In the genomic region with DNA sequence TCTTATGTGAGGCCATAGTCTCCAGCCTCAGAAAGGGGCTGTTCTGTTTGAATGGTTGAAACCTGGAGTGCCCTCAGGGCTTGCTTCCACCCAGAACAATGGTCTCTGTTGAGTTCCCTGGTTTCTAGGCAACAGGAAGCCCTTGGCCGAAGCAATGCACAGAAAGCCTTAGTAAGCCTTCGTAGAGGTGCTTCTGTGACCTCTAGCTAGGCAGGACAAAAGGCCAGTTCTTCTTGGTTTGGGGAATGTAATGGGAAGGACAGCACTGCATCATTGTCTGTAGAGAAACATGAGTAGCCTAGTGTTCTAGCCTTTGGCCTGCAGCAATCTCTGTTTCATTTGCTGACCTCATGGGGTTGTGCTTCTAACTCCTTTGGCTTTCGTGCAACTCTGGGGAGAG, we compare ENCODE assay signal across 15 mouse cellular contexts.
DNase-seq lines count a peak whose midpoint lies in the region; ATAC-seq lines count a peak whose summit lies in the region.
"Had no signal": no experiment of that assay in that cellular context is flagged by ENCODE, and none has a peak within 500 bp of the region (broad histone marks: within the 10 kb centered on the region; RNA-seq: fewer than 3 reads in every experiment).

No protein-coding gene starts in this region.

- H3K4me2 ChIP-seq in midbrain, embryonic 16.5 days (ENCODE audit: low read length), result no peak overlapping the region
- no peak overlapping the region for H3K4me2 ChIP-seq in neural tube, embryonic 14.5 days (ENCODE audit: low read depth, low read length)
- H3K4me2 ChIP-seq: hindbrain, embryonic 15.5 days; kidney, embryonic 15.5 days; midbrain, embryonic 13.5 days had no signal

- peak; percentile 27 for DNase-seq in cerebellum, adult 9-11 months
- no peak for DNase-seq in cerebellum, postnatal 10 days
- peak; percentile 28 for DNase-seq in midbrain, embryonic 10.5 days (ENCODE audit: low spot score)
- DNase-seq in embryo, embryonic 11 days, result peak; percentile 49
- no peak for DNase-seq in right cerebral cortex, postnatal 25 days
- DNase-seq: lung, adult 2 months; thymus, postnatal 25 days had no signal

- no peak overlapping the region for H3K9ac ChIP-seq in midbrain, embryonic 16.5 days (ENCODE audit: low read depth, low read length)
- H3K9ac ChIP-seq in neural tube, embryonic 14.5 days (replicated peaks; ENCODE audit: low read depth, low read length), result no peak overlapping the region
- H3K9ac ChIP-seq: hindbrain, embryonic 15.5 days; kidney, embryonic 15.5 days; midbrain, embryonic 13.5 days had no signal

- ATAC-seq in midbrain, embryonic 16.5 days, result no peak
- ATAC-seq in neural tube, embryonic 14.5 days (ENCODE audit: low read depth), result peak; percentile 41; the same call in 1 of the 2 replicates
- no peak for ATAC-seq in activated CD4-positive, CD25-positive, alpha-beta regulatory T cell, adult 4 months
- ATAC-seq: forebrain, embryonic 14.5 days; midbrain, embryonic 13.5 days had no signal

- H3K27ac ChIP-seq in midbrain, embryonic 10.5 days (replicated peaks), result no peak overlapping the region
- H3K27ac ChIP-seq in midbrain, embryonic 16.5 days (ENCODE audit: low read length), result no peak overlapping the region
- H3K27ac ChIP-seq in neural tube, embryonic 14.5 days (ENCODE audit: low read depth, low read length), result no peak overlapping the region
- H3K27ac ChIP-seq: hindbrain, embryonic 15.5 days; kidney, embryonic 15.5 days; limb, embryonic 10.5 days; midbrain, embryonic 13.5 days had no signal

- H3K4me3 ChIP-seq in midbrain, embryonic 10.5 days, result no peak overlapping the region
- no peak overlapping the region for H3K4me3 ChIP-seq in midbrain, embryonic 16.5 days (ENCODE audit: low read depth, low read length)
- no peak overlapping the region for H3K4me3 ChIP-seq in neural tube, embryonic 14.5 days (ENCODE audit: low read depth, low read length)
- H3K4me3 ChIP-seq: hindbrain, embryonic 15.5 days; kidney, embryonic 15.5 days; limb, embryonic 10.5 days; midbrain, embryonic 13.5 days had no signal

- H3K4me1 ChIP-seq in midbrain, embryonic 10.5 days, result peaks cover 11% of the 10 kb centered on the region
- H3K4me1 ChIP-seq in midbrain, embryonic 16.5 days (ENCODE audit: control insufficient read depth, insufficient read depth, low read length), result no peaks in the 10 kb centered on the region
- H3K4me1 ChIP-seq in neural tube, embryonic 14.5 days (ENCODE audit: control insufficient read depth, insufficient read depth, low read length), result no peaks in the 10 kb centered on the region
- H3K4me1 ChIP-seq: hindbrain, embryonic 15.5 days; kidney, embryonic 15.5 days; midbrain, embryonic 13.5 days had no signal

- 26% methylated on average over 3 of the region's 3 CpGs for WGBS in midbrain, embryonic 10.5 days
- whole genome bisulfite sequencing in midbrain, embryonic 16.5 days, result 10% methylated on average over 3 of the region's 3 CpGs
- WGBS in neural tube, embryonic 14.5 days, result 17% methylated on average over 3 of the region's 3 CpGs

- H3K27me3 ChIP-seq in midbrain, embryonic 10.5 days (ENCODE audit: low read depth, poor library complexity, severe bottlenecking), result no peaks in the 10 kb centered on the region
- no peaks in the 10 kb centered on the region for H3K27me3 ChIP-seq in midbrain, embryonic 16.5 days (ENCODE audit: control insufficient read depth, insufficient read depth, low read depth, low read length)
- no peaks in the 10 kb centered on the region for H3K27me3 ChIP-seq in neural tube, embryonic 14.5 days (ENCODE audit: control insufficient read depth, insufficient read depth, low read length)
- H3K27me3 ChIP-seq: hindbrain, embryonic 15.5 days; kidney, embryonic 15.5 days; midbrain, embryonic 13.5 days had no signal

- H3K9me3 ChIP-seq in midbrain, embryonic 10.5 days (replicated peaks), result no peaks in the 10 kb centered on the region
- no peaks in the 10 kb centered on the region for H3K9me3 ChIP-seq in midbrain, embryonic 16.5 days (replicated peaks; ENCODE audit: control insufficient read depth, low read length, poor library complexity, severe bottlenecking)
- no peaks in the 10 kb centered on the region for H3K9me3 ChIP-seq in neural tube, embryonic 14.5 days (ENCODE audit: control insufficient read depth, low read length)
- H3K9me3 ChIP-seq: hindbrain, embryonic 15.5 days; kidney, embryonic 15.5 days; limb, embryonic 10.5 days; midbrain, embryonic 13.5 days had no signal

- H3K36me3 ChIP-seq in midbrain, embryonic 10.5 days, result no peaks in the 10 kb centered on the region
- no peaks in the 10 kb centered on the region for H3K36me3 ChIP-seq in midbrain, embryonic 16.5 days (ENCODE audit: control insufficient read depth, insufficient read depth, low read length)
- H3K36me3 ChIP-seq in neural tube, embryonic 14.5 days (ENCODE audit: control insufficient read depth, insufficient read depth, low read length), result no peaks in the 10 kb centered on the region
- H3K36me3 ChIP-seq: hindbrain, embryonic 15.5 days; kidney, embryonic 15.5 days; limb, embryonic 10.5 days; midbrain, embryonic 13.5 days had no signal

Comparison
In these comparisons a context has a peak if more than half of its experiments do, and no peak if none do; other contexts are left out.
1. DNase-seq: peak in cerebellum, adult 9-11 months (single experiment), midbrain, embryonic 10.5 days (single experiment) and embryo, embryonic 11 days (single experiment); none in cerebellum, postnatal 10 days (0 of 2) and right cerebral cortex, postnatal 25 days (single experiment).